Mouse (Mus musculus) MEL (cell line): ENCODE results near the gene Dcp1a. TPM values are rescaled to one million over a fixed set of nuclear protein-coding genes. Genes with fewer than 3 reads are reported as not detected.
"Not testable (repeated sequence)": the region's sequence is repeated elsewhere in the genome, so short reads cannot be mapped to it uniquely, and the experiment has no call there.

Source experiments
- DNase-seq: peaks from one replicate; pipeline ENCODE4 v3.0.0; 2011; ENCODE audit warnings: low read depth, low spot score
- H3K27ac ChIP-seq: 2 replicates; pipeline ENCODE4 v1.5.1; 2012; ENCODE audit warnings: low read depth, mild to moderate bottlenecking, control low read depth, low read length, moderate library complexity; ENCODE audit not compliant: control insufficient read depth
- H3K27me3 ChIP-seq, 2 experiments: fragments of 150-350 bp in 1 of 2; sonication (generic) in 1 of 2; 2 replicates each; pipeline ENCODE4 v1.6.1; 2012; ENCODE audit warnings: low read length in 2 of 2, mild to moderate bottlenecking in 2 of 2, improper control_type of control experiment in 1 of 2, moderate library complexity in 1 of 2; ENCODE audit not compliant: insufficient read depth in 2 of 2, control insufficient read depth in 1 of 2
- H3K36me3 ChIP-seq, 2 experiments: 2 replicates each; pipeline ENCODE4 v1.6.1; 2012 to 2014; ENCODE audit warnings: low read length in 2 of 2, improper control_type of control experiment in 1 of 2, inconsistent platforms in 1 of 2, mild to moderate bottlenecking in 1 of 2; ENCODE audit not compliant: insufficient read depth in 2 of 2, control insufficient read depth in 1 of 2
- H3K4me1 ChIP-seq, 2 experiments: fragments of 150-350 bp in 1 of 2; sonication (generic) in 1 of 2; 2 replicates each; pipeline ENCODE4 v1.6.1; 2012; ENCODE audit warnings: low read length in 2 of 2, improper control_type of control experiment in 1 of 2, mild to moderate bottlenecking in 1 of 2; ENCODE audit not compliant: insufficient read depth in 2 of 2, control insufficient read depth in 1 of 2
- H3K4me3 ChIP-seq, 2 experiments: fragments of 150-350 bp in 1 of 2; sonication (generic) in 1 of 2; 2 replicates each; pipeline ENCODE4 v1.5.1; 2012; ENCODE audit warnings: low read depth in 2 of 2, low read length in 2 of 2, mild to moderate bottlenecking in 2 of 2, moderate library complexity in 2 of 2, control low read depth in 1 of 2, improper control_type of control experiment in 1 of 2; ENCODE audit not compliant: control insufficient read depth in 1 of 2, insufficient read depth in 1 of 2
- H3K79me2 ChIP-seq: 2 replicates; pipeline ENCODE4 v1.6.1; 2012; ENCODE audit warnings: mild to moderate bottlenecking, low read length, moderate library complexity; ENCODE audit not compliant: control insufficient read depth, poor library complexity, insufficient read depth
- H3K9ac ChIP-seq: 2 replicates; pipeline ENCODE4 v1.6.1; 2012; ENCODE audit warnings: low read depth, mild to moderate bottlenecking, control low read depth, low read length, moderate library complexity; ENCODE audit not compliant: control insufficient read depth, poor library complexity, severe bottlenecking
- H3K9me3 ChIP-seq: fragments of 150-350 bp; sonication (generic); replicated peaks from 2 replicates; pipeline ENCODE4 v1.6.1; 2012; ENCODE audit warnings: mild to moderate bottlenecking, low read length, improper control_type of control experiment, moderate library complexity; ENCODE audit not compliant: insufficient read depth
- CTCF ChIP-seq, 3 experiments: IDR thresholded peaks in 2 of 3; conservative IDR thresholded peaks in 1 of 3; 2 replicates each; pipeline ENCODE4 v1.5.1; 2011 to 2012; ENCODE audit warnings: low read length in 3 of 3, low read depth in 2 of 3, mild to moderate bottlenecking in 2 of 3, improper control_type of control experiment in 1 of 3, inconsistent platforms in 1 of 3, mixed read lengths in 1 of 3, moderate library complexity in 1 of 3; ENCODE audit not compliant: control insufficient read depth in 1 of 3, insufficient read depth in 1 of 3, poor library complexity in 1 of 3, severe bottlenecking in 1 of 3
- E2F4 ChIP-seq: IDR thresholded peaks from 2 replicates; pipeline ENCODE4 v1.6.1; 2011; ENCODE audit warnings: low read depth, low read length, improper control_type of control experiment, borderline replicate concordance
- EP300 ChIP-seq, 2 experiments: IDR thresholded peaks; 2 replicates each; pipeline ENCODE4 v1.6.1; 2011; ENCODE audit warnings: improper control_type of control experiment in 2 of 2, low read length in 2 of 2, low read depth in 1 of 2, mild to moderate bottlenecking in 1 of 2
- GABPA ChIP-seq: IDR thresholded peaks from 2 replicates; pipeline ENCODE4 v1.6.1; 2012; ENCODE audit warnings: low read depth, mild to moderate bottlenecking, inconsistent platforms, low read length, improper control_type of control experiment, moderate library complexity
- HCFC1 ChIP-seq: IDR thresholded peaks from 2 replicates; pipeline ENCODE4 v1.6.1; 2012; ENCODE audit warnings: low read depth, mild to moderate bottlenecking, inconsistent platforms, low read length, improper control_type of control experiment, moderate library complexity
- JUND ChIP-seq: IDR thresholded peaks from 2 replicates; pipeline ENCODE4 v1.6.1; 2011; ENCODE audit warnings: low read depth, mild to moderate bottlenecking, improper control_type of control experiment, low read length
- MXI1 ChIP-seq: IDR thresholded peaks from 2 replicates; pipeline ENCODE4 v1.6.1; 2011; ENCODE audit warnings: mild to moderate bottlenecking, low read depth, low read length, improper control_type of control experiment
- NELFE ChIP-seq: IDR thresholded peaks from 2 replicates; pipeline ENCODE4 v1.6.1; 2011; ENCODE audit warnings: low read depth, low read length, improper control_type of control experiment
- NRF1 ChIP-seq: IDR thresholded peaks from 2 replicates; pipeline ENCODE4 v1.6.1; 2014; ENCODE audit warnings: low read depth, mild to moderate bottlenecking, inconsistent platforms, low read length, improper control_type of control experiment, moderate library complexity; ENCODE audit not compliant: poor library complexity, insufficient read depth, severe bottlenecking
- RAD21 ChIP-seq: IDR thresholded peaks from 2 replicates; pipeline ENCODE4 v1.6.1; 2011; ENCODE audit warnings: mild to moderate bottlenecking, low read depth, low read length, improper control_type of control experiment
- RCOR1 ChIP-seq: IDR thresholded peaks from 2 replicates; pipeline ENCODE4 v1.6.1; 2012; ENCODE audit warnings: low read depth, mild to moderate bottlenecking, inconsistent platforms, low read length, improper control_type of control experiment
- SMC3 ChIP-seq: IDR thresholded peaks from 2 replicates; pipeline ENCODE4 v1.6.1; 2011; ENCODE audit warnings: low read depth, low read length, improper control_type of control experiment
- TBP ChIP-seq: IDR thresholded peaks from 2 replicates; pipeline ENCODE4 v1.8.0; 2011; ENCODE audit warnings: low read depth, low read length, improper control_type of control experiment
- TCF12 ChIP-seq: IDR thresholded peaks from 2 replicates; pipeline ENCODE4 v1.6.1; 2014; ENCODE audit warnings: low read depth, mild to moderate bottlenecking, inconsistent platforms, low read length, improper control_type of control experiment, moderate library complexity
- USF2 ChIP-seq, 2 experiments: IDR thresholded peaks; 2 replicates each; pipeline ENCODE4 v1.6.1; 2011 to 2012; ENCODE audit warnings: improper control_type of control experiment in 2 of 2, low read length in 2 of 2, borderline replicate concordance in 1 of 2, inconsistent platforms in 1 of 2, low read depth in 1 of 2, mild to moderate bottlenecking in 1 of 2; ENCODE audit not compliant: insufficient read depth in 1 of 2
- ZC3H11A ChIP-seq: IDR thresholded peaks from 2 replicates; pipeline ENCODE4 v1.6.1; 2012; ENCODE audit warnings: low read depth, mild to moderate bottlenecking, inconsistent platforms, low read length, improper control_type of control experiment
- ZKSCAN1 ChIP-seq: IDR thresholded peaks from 2 replicates; pipeline ENCODE4 v1.6.1; 2012; ENCODE audit warnings: low read depth, mild to moderate bottlenecking, inconsistent platforms, low read length, improper control_type of control experiment, moderate library complexity
- ZNF384 ChIP-seq: IDR thresholded peaks from 2 replicates; pipeline ENCODE4 v1.6.1; 2012; ENCODE audit warnings: low read depth, mild to moderate bottlenecking, inconsistent platforms, low read length, improper control_type of control experiment
- polyA plus RNA-seq, 2 experiments: library from polyadenylated mRNA; stranded (reverse) in 1 of 2; unstranded in 1 of 2; fragments of >175 nt in 1 of 2; fragments of >200 nt in 1 of 2; gene quantifications; 2 replicates each; pipeline versions ENCODE4 v1.2.1 to v1.2.4; 2012; ENCODE audit warnings: low replicate concordance in 2 of 2, low read depth in 1 of 2; ENCODE audit not compliant: insufficient read length in 2 of 2, insufficient read depth in 1 of 2, missing spikeins in 1 of 2
- total RNA-seq: library from RNA; depleted of rRNA; stranded (reverse); fragments of 300-350 nt; gene quantifications from 2 replicates; pipeline ENCODE4 v1.2.3, GENCODE M21; 2012

Gene Dcp1a
- total and polyA plus RNA-seq, 3 experiments = 21.4 to 31.4 TPM; not detected in 1

DNA sequence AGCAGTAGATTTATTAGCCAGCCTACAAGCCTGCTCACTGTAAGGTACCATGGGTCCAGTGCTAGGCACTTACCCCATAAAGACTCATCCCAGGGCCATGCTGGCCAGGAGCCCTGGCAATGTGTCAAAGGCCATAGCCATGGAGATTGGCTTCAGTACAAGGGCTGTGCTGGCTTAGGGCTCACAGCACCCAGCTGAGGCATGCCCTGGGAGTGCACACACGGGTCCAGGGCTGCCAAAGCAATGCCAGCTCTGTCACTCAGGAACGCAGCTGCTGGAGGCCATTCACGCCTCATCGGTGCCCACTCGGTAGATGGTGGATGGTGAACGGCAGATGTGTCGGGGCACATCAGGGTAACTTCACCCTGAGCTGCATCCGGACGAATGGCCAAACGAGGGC is 62.2 kb downstream of the Dcp1a start:
- no peaks in the 10 kb centered on the region for H3K27me3 ChIP-seq
- H3K9ac ChIP-seq = no peak overlapping the region
- H3K4me1 ChIP-seq = no peaks in the 10 kb centered on the region
- no peak for DNase-seq
- TF ChIP-seq ZKSCAN1 = no peak
- TF ChIP-seq EP300 (IDR thresholded peaks at IDR 0.05; ENCODE audit: low read depth in 1 of 2, low read length in 2 of 2) = no peak
- TF ChIP-seq MXI1 = no peak
- TF ChIP-seq TBP = no peak
- no peak for TF ChIP-seq TCF12
- TF ChIP-seq E2F4 = no peak
- no peak for TF ChIP-seq JUND
- TF ChIP-seq GABPA = no peak
- no peak for TF ChIP-seq USF2 (IDR thresholded peaks at IDR 0.05; ENCODE audit: borderline replicate concordance in 1 of 2, insufficient read depth in 1 of 2, low read depth in 1 of 2, low read length in 2 of 2)
- TF ChIP-seq ZNF384 = no peak
- no peak for TF ChIP-seq HCFC1
- TF ChIP-seq NRF1 = no peak
- TF ChIP-seq NELFE = no peak
- TF ChIP-seq RCOR1 = no peak
- no peaks in the 10 kb centered on the region for H3K79me2 ChIP-seq
- no peak overlapping the region for H3K27ac ChIP-seq
- H3K36me3 ChIP-seq = no peaks in the 10 kb centered on the region
- H3K9me3 ChIP-seq = no peaks in the 10 kb centered on the region
- no peak overlapping the region for H3K4me3 ChIP-seq

DNA sequence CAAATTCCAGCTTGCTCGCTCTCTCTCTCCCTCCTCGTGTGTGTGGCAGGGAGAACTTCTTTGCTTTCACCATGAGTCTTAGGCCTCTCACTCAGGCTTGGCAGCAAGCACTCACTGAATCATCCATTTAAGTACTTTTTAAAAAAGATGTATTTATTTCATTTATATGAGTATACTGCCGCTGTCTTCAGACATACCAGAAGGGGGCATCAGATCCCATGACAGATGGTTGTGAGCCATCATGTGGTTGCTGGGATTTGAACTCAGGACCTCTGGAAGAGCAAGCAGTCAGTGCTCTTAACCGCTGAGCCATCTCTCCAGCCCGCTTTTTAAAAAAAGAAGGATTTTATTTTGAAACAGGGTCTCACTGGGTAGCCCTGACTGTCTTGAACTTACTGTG is 64.0 kb downstream of the Dcp1a start:
- H3K9me3 ChIP-seq, H3K9ac ChIP-seq, H3K4me1 ChIP-seq, H3K79me2 ChIP-seq, H3K36me3 ChIP-seq, H3K27me3 ChIP-seq, H3K4me3 ChIP-seq, H3K27ac ChIP-seq, DNase-seq: not testable (repeated sequence)
- TF ChIP-seq CTCF (IDR thresholded peaks at IDR 0.05 in 2 of 3, conservative IDR thresholded peaks at IDR 0.05 in 1 of 3; ENCODE audit: control insufficient read depth in 1 of 3, insufficient read depth in 1 of 3, low read depth in 2 of 3, low read length in 3 of 3, poor library complexity in 1 of 3, severe bottlenecking in 1 of 3) = peak; percentile 10 to 52 (median 30); a peak in 4 of 6 replicates
- TF ChIP-seq RAD21 = peak; percentile 45
- peak; percentile 44 for TF ChIP-seq ZC3H11A
- peak; percentile 59 for TF ChIP-seq SMC3
